Mouse (Mus musculus) ovary, postnatal 36 days (tissue): ENCODE results near the gene Mfsd2a.

Experiments used
- DNase-seq: peaks from one replicate; pipeline ENCODE4 v3.0.0; 2022; ENCODE audit warnings: low spot score, mixed read lengths

The Mfsd2a gene

DNA sequence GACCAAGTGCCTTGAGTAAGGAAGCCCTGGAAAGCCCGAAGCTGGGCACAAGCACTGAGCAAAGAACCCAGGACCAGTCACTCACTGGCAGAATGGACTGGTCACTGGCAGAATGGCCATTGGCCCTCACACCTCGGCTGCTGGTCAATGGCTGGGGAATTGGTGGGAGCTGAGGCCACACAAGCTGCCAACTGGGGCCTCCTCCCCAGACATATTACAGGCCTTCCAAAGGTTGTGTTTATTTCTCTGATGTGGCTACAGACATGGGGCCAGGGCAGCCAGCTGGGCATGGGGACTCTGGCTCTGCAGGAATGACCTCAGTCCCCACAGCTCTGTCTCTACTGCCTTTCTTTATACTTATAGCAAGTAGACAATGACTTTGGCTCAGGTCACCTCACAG lies 17.9 kb upstream of the Mfsd2a start:
- DNase-seq: no peak

DNA sequence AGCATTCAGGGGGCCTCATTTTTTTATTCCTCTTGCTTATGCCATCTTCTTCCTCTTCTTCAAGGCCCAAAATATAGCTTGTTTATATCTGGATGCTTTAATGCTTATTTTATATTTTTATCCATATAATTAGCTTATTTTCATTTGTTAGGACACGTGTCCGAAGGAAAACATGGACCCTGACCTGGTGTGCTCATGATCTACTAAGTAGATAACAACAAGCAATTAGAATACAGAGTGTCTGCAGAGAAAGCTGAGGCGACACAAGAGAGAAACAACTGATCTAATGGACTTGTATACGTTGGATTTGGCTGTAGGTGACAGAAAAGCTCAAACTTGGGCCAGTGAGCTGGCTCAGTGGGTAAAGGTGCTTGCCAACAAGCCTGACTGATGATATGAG lies 15.9 kb upstream of the Mfsd2a start:
- DNase-seq: no peak

DNA sequence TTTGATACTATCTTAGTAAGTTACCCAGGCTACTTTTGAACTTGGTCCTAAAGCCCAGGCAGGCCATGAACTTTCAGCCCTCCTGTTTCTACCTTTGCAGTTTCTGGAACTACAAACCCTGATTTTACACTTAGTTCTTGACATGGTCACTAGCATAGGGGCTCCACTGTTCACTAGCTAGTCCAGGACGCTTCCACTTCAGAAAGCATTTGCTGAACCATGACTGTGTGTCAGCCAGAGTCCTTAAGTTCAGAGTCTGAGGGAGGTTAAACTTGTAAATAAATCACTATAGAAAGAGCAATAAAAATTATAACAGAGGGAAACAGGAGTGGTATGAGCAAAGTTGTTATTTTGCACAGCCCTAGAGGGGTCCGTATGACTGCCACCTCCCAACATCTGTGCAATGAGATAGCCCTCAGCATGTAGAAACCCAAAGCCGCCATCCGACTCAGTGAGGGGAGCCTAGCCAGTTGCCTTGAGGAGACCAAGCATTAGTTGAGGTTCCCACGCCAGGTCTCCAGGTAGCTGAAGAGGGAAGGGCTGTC lies 14.1 kb upstream of the Mfsd2a start:
- no peak for DNase-seq

DNA sequence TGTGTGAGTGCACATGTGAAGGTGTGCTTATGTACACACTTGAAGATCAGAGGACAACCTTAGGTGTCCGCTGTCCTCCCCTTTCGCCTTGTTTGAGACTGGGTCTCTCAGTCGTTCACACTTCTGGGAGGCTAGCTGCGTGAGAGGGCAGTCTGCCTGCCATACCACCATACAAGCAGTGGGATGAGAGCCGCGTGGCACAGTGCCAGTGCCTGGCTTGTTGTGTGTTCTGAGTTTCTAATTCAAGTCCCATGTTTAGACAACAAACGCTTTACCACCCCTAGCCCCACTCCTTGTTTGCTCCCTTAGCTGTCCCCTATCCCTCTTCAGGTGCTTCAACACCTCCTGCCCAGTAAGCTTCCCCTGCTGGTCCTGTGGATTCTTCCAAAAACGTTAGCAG lies 11.1 kb upstream of the Mfsd2a start:
- no peak for DNase-seq

DNA sequence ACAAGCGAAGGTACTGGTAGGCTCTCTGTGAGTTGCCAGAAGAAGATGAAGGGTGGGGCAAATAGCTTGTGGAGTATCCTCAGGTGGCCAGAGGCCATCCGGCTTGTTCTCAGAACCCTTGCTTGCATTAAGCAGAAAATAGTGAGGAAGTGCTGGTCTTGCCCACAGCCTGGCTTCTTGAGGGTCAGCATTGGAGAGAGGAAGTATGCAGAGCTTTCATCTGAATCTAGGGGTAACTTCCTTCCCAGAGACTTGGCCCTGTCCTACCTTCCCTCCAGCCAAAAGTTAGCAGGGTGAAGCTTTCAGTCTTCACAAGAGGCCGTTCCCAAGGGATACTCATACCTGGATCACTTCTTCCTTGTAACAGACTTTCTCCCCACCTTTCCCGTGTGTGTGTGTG lies 10.7 kb upstream of the Mfsd2a start:
- no peak for DNase-seq

DNA sequence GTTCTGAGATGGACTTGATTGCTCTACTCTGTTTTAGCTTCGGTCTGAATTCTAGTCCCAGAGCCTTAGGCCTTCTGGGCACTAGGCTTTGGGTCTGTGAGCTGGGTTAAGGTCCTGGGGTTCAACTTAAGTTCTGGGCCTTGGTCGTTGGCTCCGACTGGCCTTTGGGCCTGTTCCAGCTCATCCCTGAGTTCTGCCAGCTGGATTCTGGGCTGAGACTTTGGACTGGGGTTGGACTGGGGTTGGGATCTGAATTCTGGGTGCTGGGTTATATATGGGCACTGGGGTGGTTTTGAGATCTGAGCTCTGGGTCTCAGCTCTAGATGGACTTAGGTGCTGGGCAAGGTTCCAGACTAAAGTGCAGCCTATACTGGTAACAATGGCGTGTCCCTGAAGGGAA lies 10.2 kb upstream of the Mfsd2a start:
- DNase-seq: no peak

DNA sequence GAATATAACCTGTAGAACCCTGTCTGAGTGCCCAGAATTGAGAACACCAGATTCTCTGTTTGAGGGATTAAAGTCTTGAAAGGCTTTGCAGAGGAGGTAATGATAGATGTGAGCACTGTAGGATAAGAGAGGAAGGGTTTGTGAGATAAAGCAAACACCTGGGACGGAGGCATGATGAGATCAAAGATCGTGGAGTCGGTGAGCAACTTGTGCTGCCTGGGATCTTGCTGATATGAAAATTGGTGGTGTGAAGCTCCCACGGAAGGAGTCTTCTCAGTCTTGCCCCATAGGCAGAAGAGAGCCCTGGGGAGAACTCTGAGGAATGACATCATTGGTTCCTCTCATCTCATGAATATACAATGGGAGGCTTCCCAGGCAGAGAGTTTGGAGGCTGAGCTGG lies 7.1 kb upstream of the Mfsd2a start:
- DNase-seq: no peak

DNA sequence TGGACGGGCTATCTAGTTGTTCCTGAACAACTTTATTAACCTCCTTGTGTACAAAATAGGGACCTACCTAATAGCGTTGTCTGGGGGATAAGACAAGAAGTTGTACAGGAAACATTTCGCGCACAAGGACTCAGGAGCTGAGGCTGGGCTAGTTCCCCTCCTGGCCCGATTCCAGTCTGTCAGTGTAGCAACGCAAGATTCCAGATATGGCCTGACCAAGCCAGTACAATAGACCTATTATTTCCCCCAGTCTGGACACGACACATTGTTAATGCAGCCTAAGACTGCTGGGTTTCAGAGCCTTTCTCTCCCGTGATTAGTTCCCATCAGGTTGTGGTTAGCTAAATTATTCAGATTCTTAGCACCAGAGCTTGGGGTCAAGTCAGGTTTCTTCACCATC lies 1.8 kb upstream of the Mfsd2a start:
- DNase-seq: no peak

DNA sequence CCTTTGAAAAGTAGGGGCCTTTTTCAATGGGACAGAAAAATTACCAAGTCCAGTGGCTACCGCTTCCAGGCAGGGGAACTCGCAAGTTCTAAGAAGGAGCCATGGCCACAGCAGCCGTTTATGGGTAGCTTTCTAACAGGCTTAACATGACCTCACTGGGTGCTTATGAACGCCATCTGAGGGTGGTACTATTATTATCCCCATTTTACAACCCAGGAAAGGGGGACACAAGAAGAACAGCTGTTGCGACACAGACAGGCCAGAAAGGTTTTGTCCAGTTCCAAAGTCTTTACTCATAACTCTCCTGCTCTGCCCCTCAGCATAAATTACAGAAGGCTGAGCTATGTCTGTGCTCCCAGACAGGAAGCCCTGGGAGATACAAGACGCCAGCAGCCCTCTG lies 601 bp upstream of the Mfsd2a start:
- no peak for DNase-seq

DNA sequence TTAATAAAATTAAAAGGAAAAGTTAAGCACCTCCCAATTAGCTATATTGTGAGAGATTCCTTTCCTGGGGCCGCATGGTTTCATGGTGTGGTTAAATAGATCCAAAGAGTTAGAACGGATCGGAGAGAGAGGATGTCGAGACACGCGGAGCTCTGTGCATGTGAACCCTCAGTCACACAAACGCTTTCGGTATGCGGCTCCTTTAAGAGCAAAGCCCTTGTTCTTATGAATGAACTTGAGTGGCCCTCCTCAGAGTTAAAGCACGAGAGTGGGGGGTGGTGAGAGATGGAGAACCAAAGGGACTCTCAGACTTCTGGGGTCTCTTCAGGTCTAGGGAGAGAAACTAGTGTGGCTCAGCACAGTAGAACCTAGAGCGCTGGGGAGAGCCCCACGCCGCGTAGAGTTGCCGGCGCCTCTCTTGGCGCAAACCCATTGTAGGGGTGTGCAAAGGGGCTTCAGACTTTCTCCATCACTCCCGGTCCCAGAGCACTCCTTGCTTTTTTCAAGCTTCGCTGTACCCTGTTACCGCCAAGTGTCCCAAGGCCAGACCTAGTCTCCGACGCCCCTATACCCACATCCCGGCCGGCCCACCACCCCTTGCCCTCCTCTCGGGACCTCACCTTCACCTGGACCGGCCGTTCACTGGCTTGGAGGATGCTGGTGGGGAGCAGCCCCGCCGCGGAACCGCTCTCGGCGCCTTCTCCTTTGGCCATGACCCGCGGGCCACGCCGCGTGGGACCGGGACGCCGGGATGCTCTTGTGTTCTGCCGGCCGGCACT lies 478 bp downstream of the Mfsd2a start:
- no peak for DNase-seq

DNA sequence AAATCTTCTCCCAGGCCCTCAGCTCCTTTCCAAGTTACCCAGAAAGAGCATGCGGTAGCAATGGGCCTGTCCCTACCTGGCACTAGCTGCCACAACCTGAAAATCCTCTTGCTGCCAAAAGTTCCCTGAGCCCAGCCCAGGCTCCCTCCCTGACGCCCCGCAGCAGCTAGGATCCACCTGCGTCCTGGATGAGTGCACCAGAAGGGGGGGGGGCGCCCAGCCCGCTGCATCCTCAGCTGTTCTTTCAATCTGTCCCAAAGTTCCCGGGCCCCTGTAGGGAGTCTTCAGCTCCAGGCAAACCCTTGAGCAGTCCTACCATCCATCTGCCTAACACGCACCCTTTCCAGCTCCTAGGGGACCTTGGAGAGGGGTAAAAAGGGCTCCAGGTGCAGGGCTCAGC lies 1.2 kb downstream of the Mfsd2a start:
- no peak for DNase-seq

DNA sequence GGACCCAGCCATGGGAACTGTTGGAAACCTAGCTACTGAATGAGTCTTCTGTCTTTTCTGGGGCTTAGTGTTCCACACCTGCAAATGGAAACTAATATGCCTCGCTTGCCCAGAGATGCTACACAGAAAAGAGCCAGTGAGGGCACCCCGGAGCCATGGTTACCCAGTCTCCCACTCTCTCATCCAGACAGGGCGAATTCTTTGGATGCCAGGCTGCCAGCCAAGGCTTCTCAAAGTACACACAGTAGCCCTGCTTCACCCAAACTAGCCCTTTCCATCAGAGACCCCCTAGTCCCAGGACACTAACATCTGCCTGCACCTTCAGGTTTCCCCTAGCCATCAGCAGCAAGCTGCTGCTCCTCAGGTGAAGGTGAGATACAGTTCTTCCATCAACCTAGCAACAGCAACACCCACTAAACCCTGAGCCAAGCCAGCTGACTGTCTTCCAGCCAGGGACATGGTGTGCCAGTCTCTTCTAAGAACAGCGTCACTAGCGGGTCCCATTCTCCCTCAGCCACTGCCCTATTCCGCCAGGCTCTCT lies 2.4 kb downstream of the Mfsd2a start:
- DNase-seq: peak; percentile 13

DNA sequence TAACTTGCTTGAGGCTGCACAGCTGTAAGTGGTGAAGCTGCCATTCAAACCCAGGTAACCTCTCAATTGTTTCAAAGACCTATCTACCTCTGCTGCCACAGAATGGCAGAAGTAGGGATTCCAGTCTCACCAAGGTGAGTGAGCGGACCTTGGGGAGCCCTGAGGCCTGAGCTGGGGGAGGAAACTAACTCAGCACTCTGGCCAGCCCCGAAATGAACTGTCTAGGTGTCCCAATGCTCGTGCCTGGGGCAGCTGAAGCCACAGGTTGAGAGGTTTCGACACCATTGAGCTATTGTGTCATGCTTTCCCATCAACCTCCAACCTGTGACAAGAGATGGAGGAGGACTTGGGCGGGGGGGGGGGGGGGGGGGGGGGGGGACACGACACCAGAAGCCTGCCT lies 4.7 kb downstream of the Mfsd2a start:
- no peak for DNase-seq

DNA sequence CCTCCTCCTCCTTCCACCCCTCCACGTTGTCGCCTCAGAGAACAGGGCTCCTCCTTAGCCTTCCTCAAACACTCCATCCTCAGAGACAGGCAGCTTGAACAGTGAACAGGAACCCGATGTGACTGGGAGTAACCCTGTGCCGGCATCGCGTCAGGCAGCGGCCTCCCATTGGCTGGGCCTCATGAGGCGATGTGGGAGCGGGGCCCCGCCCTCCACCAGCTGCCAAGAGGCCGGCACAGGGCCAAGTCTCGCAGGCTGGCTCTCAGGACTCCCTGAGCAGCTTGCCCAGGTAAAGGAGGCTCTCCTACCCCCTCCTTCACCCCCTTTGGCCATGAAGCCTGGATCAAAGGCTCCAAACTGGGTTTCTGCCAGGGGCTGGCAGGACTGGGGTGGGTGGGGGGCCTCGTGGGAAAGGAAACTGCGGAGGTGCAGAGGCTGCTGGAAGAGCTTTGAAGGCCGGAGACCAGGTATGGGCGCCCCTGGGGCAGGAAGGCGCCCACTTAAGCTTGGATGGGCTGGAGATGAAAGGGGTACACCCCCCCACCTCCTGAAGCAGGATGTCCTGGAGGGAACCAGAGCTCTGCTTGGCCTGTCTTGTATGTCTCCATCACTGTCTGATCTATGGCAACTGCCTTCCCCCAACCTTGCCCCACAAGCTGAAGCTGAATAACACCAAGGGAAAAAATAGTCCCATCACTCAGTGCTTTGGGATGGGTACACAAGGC lies 5.4 kb downstream of the Mfsd2a start:
- peak; percentile 90 for DNase-seq

DNA sequence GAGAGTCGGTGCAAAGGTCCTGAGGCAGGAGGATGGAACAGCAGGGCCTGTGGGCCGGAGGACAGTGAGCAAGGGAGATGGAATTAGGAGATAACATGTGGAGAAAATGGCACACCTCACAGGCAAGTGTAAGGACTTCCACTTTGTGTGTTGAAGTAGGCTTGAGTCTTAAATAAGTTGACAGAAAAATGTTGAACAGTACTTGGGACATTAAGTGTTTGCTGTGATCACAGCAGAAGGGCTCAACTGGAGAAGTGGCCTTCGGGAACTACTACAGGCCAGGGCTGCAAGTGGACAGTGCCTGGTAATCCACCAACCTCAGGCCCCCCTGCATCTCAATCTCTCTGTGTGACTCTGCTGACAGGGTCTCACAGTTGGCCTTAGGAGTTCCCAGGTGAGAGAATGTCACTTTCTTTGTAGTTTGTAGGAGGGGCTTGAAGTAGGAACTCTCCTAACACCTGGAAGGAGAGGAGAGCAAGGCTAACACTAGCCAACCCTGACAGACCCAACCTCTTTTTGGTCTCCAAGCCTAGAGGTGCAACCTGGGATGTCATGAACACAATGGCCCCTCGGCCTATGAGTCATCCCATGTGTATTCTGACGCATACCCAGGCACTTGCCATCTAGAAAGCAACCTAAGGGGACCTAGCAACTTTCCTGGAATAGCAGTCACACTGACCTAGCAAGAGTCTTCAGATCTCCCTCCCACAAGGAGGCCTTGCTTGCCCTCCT lies 6.1 kb downstream of the Mfsd2a start:
- DNase-seq: no peak

DNA sequence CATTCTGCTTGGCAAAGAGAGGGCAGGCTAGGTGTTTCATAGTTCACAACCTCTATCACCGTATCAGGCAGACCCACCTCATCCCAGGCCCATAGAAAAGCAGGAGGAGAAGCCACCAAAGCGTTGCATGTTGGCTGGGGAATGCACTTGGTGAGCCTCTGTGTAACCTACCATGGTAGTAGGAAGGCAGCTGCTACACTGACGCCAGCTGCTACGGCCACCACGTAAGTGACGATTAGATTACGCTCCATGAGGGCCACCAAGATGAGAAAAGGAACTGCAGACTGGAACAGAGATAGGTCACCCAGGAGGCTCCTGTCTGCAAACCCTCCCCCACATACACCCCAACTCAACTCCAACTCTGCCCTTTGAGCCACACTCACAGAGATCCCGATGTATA lies 11.9 kb downstream of the Mfsd2a start:
- no peak for DNase-seq

DNA sequence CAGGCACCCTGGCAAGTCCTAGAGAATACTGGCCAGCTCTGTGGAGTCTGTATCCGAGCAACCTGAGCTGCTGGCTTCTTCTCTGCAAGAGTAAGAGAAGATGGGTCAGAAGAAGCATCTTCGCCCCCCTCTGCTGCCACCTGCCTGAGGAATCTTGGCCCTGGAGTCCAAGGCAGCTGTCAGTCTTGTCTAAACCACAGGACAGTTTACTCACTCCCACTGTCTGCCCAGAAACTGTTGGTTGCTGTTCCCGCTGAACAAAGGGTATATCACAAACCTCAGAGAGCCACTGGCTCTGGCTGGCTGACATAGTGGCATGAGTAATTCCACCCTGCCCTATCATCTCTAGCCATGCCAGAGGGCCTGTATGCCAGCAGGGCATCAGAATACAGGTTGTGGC lies 13.8 kb downstream of the Mfsd2a start:
- DNase-seq: no peak

DNA sequence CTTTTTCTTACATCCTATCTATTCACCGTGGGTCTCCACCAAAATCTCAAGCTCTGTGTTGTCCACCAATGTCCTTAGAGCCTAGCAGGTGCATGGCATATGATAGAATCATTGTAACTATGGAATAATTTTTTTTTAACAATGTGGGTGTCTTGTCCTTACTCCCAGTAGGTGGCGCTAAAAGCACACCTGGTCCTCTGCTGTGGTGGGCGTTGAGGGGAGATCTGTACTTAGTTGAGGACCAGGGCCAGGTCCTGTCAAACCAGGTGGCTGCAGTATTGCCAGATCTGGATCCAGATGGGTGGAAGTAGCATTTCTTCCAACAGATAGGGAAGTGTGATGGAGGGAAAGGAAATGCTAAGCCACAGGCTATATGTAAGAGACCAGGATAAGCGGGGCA lies 16.6 kb downstream of the Mfsd2a start:
- DNase-seq: no peak

DNA sequence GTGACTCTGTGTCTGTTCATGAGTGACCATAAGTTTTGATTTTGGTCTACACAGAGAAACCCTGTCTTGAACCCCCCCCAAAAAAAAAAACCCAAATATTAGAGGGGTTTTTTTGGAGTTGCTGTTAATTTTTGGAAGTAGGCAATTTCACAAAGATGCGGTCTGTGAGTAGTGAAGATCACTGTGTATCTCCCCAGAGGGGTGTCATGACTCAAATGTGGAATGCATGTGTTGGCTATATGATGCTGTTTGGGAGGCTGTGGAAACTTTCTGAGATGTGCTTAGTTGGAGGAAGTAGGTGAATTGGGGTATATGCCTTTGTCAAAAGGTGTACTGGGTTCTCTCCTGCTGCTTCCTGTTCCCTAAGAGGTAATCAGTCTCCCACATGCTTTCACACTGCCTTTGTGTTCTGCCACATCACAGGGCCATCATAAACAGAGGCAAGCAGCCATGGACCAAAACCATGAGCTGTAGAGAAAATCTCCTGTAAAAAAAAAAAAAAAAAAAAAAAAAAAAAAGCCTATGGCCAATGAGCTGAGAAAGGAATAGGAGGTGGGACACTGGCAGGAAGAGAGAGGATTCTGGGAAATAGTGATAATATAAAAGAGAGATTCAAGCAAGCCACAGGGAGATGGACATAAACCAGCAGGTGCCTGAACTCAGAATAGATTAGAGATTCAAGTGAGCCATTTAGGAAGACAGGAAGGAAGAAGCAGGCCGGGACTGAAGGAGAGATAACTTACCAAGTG lies 21.8 kb downstream of the Mfsd2a start:
- no peak for DNase-seq

DNA sequence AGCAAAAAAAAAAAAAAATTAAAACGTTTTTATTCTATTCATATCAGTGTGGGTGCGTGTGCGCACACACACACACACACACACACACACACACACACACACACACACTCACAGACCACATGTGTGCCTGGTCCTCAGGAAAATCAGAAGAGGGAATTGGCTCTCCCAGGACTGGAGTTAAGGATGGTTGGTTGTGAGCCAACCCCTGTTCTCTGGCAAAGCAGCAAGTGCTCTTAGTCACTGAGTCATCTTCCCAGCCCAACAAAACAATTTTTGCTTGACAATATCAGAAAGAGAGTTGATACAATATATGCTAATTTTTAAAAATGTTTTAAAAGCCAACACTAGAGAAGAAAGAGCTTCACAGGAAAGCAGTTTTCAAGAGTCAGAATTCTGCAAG lies 23.5 kb downstream of the Mfsd2a start:
- no peak for DNase-seq

DNA sequence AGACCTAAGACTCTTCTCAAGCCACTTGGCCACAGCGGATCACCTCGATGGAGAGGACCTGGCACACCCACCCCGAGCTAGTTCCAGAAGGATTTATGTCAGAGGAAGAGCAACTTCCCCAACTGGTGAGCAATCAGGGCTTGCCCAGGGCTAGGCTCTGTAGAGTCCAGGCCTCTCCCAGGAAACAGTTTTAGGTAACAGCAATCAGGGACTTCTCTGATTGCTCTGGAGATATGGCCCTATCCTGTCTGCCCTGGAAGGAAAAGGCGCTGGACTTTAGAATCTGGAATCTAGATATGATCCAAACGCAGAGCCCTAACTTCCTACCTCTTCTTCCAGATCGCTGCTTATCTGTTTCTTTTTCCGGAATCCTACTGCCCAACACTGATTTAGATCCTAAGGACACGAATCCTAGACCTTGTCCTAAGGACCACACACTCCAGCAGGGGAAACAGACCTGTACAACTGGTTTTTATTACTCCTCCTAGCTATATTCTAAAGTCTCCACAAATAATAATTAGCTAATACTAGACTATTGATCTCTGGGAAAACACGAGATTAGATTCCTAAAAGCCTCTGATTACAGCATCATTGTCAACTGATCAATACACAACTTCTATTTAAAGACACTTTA lies 25.4 kb downstream of the Mfsd2a start:
- no peak for DNase-seq
